Mouse (Mus musculus) small intestine, adult 2 months (tissue): Measurements from ENCODE around the gene Zfyve28. TPM values are rescaled to one million over a fixed set of nuclear protein-coding genes. Genes with fewer than 3 reads are reported as not detected.

Experiments used
- H3K27ac ChIP-seq: fragments of 200-500 bp; 2 replicates; pipeline ENCODE4 v1.5.1; 2012; ENCODE audit warnings: low read depth, low read length, control low read depth, inconsistent platforms; ENCODE audit not compliant: insufficient read depth
- H3K27me3 ChIP-seq: fragments of 200-500 bp; 2 replicates; pipeline ENCODE4 v1.6.1; 2012; ENCODE audit warnings: mild to moderate bottlenecking, moderate library complexity, low read length, inconsistent platforms; ENCODE audit not compliant: control insufficient read depth, insufficient read depth
- H3K36me3 ChIP-seq: fragments of 200-500 bp; 2 replicates; pipeline ENCODE4 v1.6.1; 2012; ENCODE audit warnings: mild to moderate bottlenecking, low read length, control low read depth, inconsistent platforms; ENCODE audit not compliant: control insufficient read depth, insufficient read depth
- H3K4me1 ChIP-seq: fragments of 200-500 bp; 2 replicates; pipeline ENCODE4 v1.6.1; 2012; ENCODE audit warnings: low read length, inconsistent platforms, mixed read lengths; ENCODE audit not compliant: control insufficient read depth, insufficient read depth, insufficient read length
- H3K4me3 ChIP-seq: fragments of 200-500 bp; 2 replicates; pipeline ENCODE4 v1.5.1; 2012; ENCODE audit warnings: low read depth, mild to moderate bottlenecking, control low read depth, inconsistent platforms, low read length, moderate library complexity
- CTCF ChIP-seq: fragments of 200-500 bp; IDR thresholded peaks from 2 replicates; pipeline ENCODE4 v1.5.1; 2012; ENCODE audit warnings: low read depth, mild to moderate bottlenecking, control low read depth, inconsistent platforms, low read length, moderate library complexity, mixed read lengths; ENCODE audit not compliant: insufficient replicate concordance, insufficient read length; ENCODE audit errors: extremely low read depth
- POLR2A ChIP-seq: fragments of 200-500 bp; IDR thresholded peaks from 2 replicates; pipeline ENCODE4 v1.6.1; 2012; ENCODE audit warnings: low read depth, mild to moderate bottlenecking, control low read depth, inconsistent platforms, low read length, moderate library complexity
- WGBS: fragments of 180-500 bp; shearing (Covaris S2); methylation state at CpG from one replicate; pipeline ENCODE4 v1.1.7; 2018; 5-methylcytosine and 5-hydroxymethylcytosine counted together
- polyA plus RNA-seq: library from polyadenylated mRNA; depleted of rRNA; stranded (reverse); fragments of >200 nt; gene quantifications from 2 replicates; pipeline ENCODE4 v1.2.3, GENCODE M21; 2012

Gene Zfyve28
- polyA plus RNA-seq, 1 experiment = 1.7 TPM

GRCm38 (mm10) chr5:34285285-34285684, 3.0 kb downstream of the Zfyve28 start:
- Histone ChIP-seq H3K4me3 (no peak overlapping the region), H3K36me3 (no peaks in the 10 kb centered on the region), H3K4me1 (peaks cover 7% of the 10 kb centered on the region), H3K27ac (no peak overlapping the region), H3K27me3 (peaks cover 30% of the 10 kb centered on the region)
- TF ChIP-seq CTCF (no peak), POLR2A (no peak)
- WGBS = 84% methylated on average over 2 of the region's 2 CpGs

DNA sequence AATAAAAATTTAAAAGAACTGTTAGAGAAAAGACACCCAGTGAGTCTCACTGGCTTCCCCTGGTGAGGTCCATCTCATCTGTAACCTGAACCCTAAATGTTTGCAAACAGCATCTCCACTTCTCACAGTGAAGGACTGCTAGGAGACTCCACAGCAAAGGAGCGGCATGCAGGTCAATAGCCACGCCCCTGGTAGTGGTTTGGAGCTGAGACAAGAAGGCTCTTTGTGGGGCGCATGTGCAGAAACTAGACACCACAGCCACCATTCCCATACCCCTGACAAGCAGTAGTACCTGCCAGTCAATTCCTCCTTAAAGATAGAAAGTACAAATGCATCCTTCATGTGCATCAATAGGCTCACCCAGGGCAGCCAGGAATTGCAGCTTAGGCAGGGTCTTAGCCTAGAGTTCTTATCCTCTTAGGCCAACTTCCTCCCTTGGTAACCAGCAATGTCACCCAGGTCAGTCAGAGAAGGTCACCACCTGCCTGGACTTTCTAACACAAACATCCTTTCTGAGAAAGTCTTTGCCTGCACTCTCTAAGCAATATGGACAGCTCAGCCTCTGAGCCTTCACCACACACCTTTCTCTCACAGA, 4.0 kb downstream of the Zfyve28 start:
- no peaks in the 10 kb centered on the region for H3K36me3 ChIP-seq
- peaks cover 7% of the 10 kb centered on the region for H3K4me1 ChIP-seq
- peaks cover 30% of the 10 kb centered on the region for H3K27me3 ChIP-seq
- H3K27ac ChIP-seq = no peak overlapping the region
- TF ChIP-seq CTCF (no peak), POLR2A (no peak)
- 30% methylated on average over 3 of the region's 3 CpGs for WGBS
- H3K4me3 ChIP-seq = no peak overlapping the region

DNA sequence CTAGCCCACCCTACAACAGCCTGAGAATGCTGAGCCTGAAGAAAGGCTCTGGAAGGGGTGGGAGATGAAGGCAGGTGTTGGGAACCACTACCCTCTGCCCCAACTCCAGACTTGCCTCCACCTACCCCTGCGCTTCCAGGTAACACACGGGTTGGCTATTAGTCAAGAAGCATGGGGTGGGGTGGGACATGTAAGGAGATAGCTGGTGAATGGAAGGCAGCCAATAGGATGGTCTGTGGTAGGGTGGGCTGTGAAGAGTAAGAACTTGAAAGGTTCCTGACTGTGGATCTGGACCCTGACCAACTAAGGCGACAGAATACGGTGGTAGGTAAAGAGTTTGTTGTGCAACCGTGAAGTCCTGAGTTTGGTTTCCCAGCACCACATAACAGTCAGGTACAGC, 4.9 kb downstream of the Zfyve28 start:
- Histone ChIP-seq H3K27ac (no peak overlapping the region), H3K27me3 (peaks cover 23% of the 10 kb centered on the region), H3K4me1 (peaks cover 4% of the 10 kb centered on the region), H3K4me3 (no peak overlapping the region), H3K36me3 (no peaks in the 10 kb centered on the region)
- WGBS = 87% methylated on average over 5 of the region's 5 CpGs
- TF ChIP-seq CTCF (no peak), POLR2A (no peak)

- Histone ChIP-seq H3K4me3 (no peak overlapping the region), H3K4me1 (no peaks in the 10 kb centered on the region), H3K27ac (no peak overlapping the region), H3K27me3 (peaks cover under 1% of the 10 kb centered on the region; the same call in 1 of the 2 replicates), H3K36me3 (no peaks in the 10 kb centered on the region)
- 53% methylated on average over 7 of the region's 7 CpGs for WGBS
- no peak for TF ChIP-seq POLR2A
- TF ChIP-seq CTCF = no peak
Measured at GRCm38 (mm10) chr5:34280976-34281375, 7.3 kb downstream of the Zfyve28 start.

- 86% methylated on average over 9 of the region's 9 CpGs for WGBS
- TF ChIP-seq CTCF = no peak
- TF ChIP-seq POLR2A = no peak
- no peaks in the 10 kb centered on the region for H3K4me1 ChIP-seq
- H3K27ac ChIP-seq = no peak overlapping the region
- no peaks in the 10 kb centered on the region for H3K27me3 ChIP-seq
- H3K4me3 ChIP-seq = no peak overlapping the region
- no peaks in the 10 kb centered on the region for H3K36me3 ChIP-seq
Measured at GRCm38 (mm10) chr5:34279214-34279613, 9.0 kb downstream of the Zfyve28 start.

GRCm38 (mm10) chr5:34278058-34278457, 10.2 kb downstream of the Zfyve28 start:
- Histone ChIP-seq H3K4me1 (no peaks in the 10 kb centered on the region), H3K27ac (no peak overlapping the region), H3K4me3 (no peak overlapping the region), H3K36me3 (no peaks in the 10 kb centered on the region), H3K27me3 (no peaks in the 10 kb centered on the region)
- no peak for TF ChIP-seq CTCF
- TF ChIP-seq POLR2A = no peak
- WGBS = 59% methylated on average over 4 of the region's 4 CpGs

GRCm38 (mm10) chr5:34276746-34277145, 11.5 kb downstream of the Zfyve28 start:
- Histone ChIP-seq H3K36me3 (no peaks in the 10 kb centered on the region), H3K27me3 (no peaks in the 10 kb centered on the region), H3K27ac (no peak overlapping the region), H3K4me1 (no peaks in the 10 kb centered on the region), H3K4me3 (no peak overlapping the region)
- TF ChIP-seq CTCF = no peak
- no peak for TF ChIP-seq POLR2A
- 61% methylated on average over 6 of the region's 6 CpGs for WGBS
